Mouse (Mus musculus) liver, adult (tissue): Measurements from ENCODE around the gene Rabgap1.

Experiments used
- GATA4 ChIP-seq: IDR thresholded peaks from 2 replicates; pipeline ENCODE4 v1.6.1; 2014; ENCODE audit warnings: mild to moderate bottlenecking, low read length; ENCODE audit not compliant: insufficient replicate concordance

Rabgap1 gene

DNA sequence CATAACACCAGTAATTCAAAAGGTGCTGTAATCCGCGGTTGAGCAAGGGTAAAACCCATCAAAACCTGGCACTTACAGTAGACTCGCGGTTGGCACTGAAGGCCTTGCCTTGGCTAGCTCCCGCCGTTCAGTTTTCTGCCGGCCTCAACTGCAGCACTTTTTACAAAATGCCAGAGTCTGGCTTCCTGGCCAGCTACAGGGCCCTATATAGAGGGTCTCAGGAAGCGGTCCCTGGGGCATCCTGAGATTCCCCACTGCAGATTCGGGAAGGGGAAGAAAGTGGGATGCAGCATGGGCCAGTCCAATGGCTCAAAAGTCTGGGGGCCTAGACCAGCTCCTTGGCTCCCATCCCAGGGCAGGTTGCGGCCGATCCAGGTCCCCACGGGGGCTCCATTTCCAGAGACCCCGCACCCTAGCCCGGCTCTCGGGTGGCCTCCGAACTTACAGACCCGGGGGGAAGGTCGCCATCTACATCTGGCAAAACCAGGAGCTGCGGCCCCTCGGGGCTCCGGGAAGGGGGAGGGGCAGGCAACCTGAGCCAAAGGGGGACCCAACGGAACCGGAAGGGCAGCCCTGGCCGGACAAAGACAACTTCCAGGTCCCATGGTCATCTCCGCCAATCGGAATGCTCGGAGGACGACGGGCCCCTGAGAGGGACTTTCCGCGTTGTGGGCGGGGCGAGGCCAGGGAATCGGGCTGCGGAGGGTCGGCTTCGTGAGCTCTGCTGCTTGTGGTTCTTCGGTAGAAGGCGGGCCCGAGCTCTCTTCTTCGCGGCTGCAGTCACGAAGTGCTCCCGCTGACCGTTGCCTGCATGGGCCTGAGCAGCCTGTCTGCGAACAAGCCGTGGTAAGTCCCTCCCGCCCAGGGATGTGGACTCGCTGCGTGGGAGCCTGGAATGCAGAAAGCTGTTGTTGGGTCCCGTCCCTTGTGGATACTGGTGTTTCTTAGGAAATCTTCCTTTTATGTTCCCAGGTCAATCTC is at the start of gene Rabgap1, which contains the start of the genes Zbtb26 and Zbtb6:
TSS of gene Rabgap1 (plus strand) at position 669 of the 981 bp plus-strand sequence.
TSS of gene Zbtb26 (minus strand) at position 525 of the 981 bp plus-strand sequence.
TSS of gene Zbtb6 (minus strand) at position 561 of the 981 bp plus-strand sequence.
- TF ChIP-seq GATA4: peak; percentile 33; the same call in 1 of the 2 replicates

DNA sequence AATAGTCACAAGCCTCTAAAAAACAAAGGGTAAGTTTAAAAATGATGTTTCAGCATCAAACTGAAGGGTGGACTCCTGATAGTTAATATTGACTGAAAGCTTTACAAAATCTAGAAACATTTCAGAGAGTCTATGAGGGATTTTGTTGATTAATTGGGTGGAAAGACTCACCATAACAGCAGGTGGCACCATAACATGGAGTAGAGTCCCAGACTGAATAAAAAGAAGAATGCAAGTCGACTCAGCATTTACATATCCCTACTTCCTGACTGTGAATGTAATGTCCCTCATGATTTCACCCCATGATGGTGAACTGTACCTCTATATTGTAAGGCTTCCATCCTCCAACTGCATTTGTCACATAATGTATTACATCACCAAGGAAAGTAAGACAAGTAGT is 47.5 kb upstream of the Rabgap1 start:
- no peak for TF ChIP-seq GATA4

DNA sequence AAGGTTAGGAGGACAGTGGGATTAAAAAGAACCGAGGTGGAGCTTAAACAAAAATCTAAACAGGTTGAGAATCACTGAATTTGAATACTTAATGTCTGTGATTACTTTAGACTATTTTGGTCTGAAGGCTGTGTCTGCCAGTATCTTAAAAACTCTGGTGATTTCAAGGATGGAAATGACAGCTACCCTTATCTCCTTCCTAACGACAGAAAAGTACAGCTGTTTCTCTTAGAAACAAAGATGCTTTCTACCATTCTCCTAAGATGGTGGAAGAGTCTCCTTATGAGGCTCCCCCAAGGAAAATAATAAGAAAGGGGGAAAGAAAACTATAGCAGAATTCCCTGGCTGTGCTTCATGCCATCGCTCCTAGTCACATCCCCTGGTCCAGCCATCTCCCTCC is 21.2 kb upstream of the Rabgap1 start:
- TF ChIP-seq GATA4: no peak

DNA sequence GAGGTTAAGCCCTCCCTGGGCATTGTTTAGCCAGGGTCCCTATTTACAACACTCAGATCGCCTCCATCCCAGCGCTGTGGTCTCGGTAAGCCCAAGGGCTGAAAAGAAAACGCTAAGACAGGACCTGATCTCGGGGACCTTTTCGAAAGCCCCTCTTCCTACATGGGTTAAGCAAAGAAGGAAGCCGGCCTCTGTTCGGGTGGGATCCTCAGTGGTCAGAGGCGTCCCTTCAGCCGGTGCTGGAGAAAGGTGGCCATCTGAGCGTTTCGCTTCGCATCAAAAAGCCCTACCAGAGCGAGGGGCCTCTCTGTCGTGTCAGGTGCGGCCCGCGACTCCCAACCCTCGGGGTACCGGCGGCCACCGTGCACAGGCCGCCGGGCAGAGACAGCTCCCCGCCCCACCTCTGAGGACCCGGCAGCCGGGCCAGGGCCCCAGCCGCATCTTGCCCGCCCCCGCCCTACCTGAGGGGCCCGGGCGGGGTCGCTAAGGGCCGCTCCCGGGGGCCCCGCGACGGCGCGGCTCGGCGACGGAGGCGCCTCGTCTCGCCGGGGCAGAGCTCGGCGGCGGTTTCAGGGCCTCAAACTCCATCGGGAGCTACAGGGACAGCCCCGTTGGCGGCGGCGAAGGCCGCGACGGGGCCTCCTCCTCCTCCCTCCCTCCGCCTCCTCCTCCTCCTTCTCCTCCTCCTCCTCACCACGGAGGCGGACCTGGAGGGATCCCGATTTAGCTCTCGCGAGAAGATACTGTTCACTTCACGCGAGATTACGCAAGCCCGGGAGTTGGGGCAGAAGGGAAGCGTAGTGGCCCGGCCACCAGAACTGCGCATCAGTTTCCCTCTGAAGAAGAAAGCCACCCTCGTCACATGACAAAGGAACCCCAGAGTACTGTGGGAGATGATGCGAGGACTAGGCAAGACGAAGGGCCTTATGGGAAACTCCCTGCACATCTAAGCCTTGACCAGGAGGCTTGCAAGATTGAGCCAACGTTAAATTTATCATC is 20.5 kb upstream of the Rabgap1 start, which contains the start of gene Rc3h2:
TSS of gene Rc3h2 (minus strand) at position 598 of the 999 bp plus-strand sequence.
- no peak; the same call in 1 of the 2 replicates for TF ChIP-seq GATA4

DNA sequence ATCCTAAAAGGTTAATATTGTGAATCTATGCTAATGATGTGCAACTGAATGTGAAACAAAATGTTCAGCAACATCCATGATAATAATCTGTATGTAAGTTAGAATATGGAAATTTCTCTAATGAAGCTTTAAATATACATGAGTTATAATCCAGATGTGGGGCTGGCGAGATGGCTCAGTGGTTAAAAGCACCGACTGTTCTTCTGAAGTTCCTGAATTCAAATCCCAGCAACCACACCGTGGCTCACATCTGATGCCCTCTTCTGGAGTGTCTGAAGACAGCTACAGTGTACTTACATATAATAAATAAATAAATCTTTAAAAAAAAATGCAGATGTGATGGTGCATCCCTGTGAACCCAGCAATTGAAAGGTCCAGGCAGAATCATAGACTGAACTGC is 19.4 kb upstream of the Rabgap1 start:
- TF ChIP-seq GATA4: no peak

DNA sequence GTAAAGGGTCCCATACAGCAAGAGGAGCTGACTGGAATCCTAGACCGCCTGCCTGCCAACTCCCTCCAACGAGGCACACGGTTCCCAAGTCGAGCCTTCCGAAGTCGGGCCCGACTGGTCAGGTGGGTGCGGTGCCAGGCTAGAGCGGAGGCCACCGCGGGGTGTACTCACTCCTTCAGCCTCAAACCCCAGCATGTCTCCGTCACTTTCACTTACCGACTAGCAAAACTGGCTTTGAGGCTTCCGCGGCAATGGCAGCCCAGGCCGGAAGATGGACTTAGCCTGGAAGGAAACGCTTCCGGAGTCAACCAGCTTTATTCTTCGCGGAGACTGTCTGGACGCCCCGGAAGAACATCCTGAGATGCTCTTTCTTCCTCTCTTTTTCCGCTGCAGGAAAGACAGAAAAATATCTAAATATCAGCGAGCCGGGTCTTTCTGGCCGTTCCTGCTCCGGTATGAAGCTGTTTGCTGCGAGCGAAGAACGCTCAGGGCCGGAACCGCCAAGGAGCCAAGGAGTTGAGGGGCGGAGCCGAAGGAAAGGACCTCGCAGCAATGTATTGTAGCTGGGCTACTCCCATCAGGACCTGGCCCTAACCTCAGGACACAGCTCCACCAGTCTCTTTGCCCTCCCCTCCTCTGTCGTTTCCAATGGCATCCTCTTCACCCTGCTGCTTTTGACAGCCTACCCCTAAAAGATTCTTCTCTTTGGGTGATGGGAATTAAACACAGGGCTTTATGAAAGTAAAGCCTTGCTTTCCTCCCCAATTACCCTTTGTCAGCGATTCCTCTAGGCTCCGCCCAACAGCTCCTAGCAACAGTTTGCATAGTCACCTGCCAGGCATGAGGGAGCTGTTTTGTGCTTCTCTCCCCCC is 12.2 kb upstream of the Rabgap1 start:
- TF ChIP-seq GATA4: no peak

DNA sequence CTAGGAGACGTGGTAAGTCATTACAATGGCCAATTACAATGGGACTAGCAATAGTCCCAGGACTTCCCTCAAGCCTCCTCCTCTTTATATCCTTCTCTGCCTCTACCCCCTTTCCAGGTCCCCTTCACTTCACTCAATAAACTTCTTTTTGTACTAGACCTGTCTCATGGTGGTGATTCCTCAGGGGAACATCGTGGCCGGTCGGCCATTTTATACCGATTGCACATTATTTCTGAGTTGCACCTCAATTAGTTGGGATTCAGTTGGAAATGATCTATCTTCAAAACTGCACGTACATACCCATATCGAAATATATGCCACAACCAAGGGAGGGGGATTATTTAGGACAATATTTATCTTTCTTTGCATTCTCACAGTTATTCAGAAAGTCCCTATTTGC is 11.5 kb upstream of the Rabgap1 start:
- TF ChIP-seq GATA4: no peak

DNA sequence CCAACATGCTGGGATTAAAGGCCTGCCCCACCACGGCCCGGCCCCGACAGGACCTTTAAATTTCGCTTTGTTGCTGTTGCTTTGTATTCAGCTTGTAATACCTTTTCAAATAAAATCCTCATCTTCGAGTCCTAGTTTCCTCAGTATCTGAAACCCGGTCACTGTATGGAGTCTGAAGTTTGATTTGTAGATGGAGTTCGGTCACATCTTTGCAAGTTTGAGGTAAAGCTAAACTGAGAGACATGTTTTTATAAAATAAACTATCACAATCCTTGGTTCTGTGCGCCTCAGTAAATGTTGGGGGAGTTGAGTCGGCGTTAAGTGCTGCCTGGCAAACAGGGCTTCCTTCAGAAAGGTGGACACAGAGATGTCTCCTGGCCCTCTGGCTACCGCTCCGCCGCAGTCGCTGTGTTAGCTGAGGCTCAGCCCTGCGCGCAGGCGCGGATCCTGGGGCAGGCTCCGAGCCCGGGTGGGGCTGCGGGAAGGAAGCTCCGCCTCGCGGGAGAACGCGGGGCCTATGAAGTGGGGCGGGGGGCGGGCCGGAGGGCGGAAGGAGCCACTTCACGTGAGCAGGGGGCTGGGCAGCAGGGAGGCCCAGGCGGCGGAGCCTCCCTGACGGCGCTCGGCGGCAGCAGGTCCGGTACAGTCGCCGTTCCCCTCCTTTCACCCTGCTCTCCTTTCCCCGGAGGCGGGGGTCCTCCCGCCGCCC is 8.7 kb downstream of the Rabgap1 start:
- no peak for TF ChIP-seq GATA4

DNA sequence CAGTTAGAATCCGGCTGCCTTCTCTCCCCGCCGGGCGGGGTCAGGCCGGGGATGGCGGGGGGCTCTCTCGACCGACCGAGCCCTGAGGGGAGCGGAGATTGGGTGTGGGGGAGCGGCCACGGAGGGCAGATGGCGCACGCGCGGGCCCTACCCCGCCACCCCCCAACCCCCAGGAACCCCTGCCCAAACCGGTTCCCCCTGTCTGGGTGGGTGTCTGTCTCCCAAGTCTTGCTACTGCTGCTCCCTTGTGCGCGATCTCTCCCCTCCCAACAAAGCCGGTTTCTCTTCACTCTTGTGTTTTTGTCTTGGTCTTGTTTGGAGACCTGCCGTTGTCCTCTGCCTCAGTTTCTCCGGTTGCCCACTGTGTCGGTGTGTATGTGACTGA is 9.3 kb downstream of the Rabgap1 start:
- TF ChIP-seq GATA4: no peak

DNA sequence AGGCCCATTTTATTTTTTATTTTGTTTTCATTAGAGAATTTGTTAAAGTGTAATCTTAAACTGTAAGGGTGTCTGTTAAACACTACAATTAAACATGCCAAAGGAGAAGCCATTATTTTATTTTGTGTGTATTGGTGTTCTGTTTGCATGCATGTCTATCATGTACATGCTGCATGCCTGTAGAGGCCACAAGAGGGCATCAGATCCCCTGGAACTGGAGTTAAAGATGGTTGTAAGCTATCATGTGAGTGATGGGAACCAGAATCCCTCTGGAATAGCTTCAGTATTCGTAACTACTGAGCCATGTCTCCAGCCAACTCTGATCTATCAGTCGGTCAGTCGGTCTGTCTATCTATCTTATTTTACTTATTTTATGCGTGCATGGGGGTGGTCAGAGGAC is 17.6 kb downstream of the Rabgap1 start:
- TF ChIP-seq GATA4: no peak

DNA sequence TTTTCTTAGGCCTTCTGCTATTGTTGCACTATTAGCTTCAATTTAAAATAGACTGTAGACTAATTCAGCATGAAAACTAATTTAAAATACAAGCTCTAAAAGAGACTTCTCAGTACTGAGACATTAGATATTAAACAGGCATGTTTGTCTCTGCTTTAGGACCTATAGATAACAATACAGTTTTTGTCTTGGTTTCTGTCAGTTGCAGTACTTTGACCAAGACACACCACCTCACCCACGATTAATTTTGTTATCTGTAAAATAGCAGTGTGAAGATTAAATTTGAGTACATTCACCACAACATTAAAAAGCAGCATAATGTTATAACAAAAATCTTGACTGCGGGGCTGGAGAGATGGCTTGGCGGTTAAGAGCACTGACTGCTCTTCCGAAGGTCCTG is 23.2 kb downstream of the Rabgap1 start:
- TF ChIP-seq GATA4: no peak

DNA sequence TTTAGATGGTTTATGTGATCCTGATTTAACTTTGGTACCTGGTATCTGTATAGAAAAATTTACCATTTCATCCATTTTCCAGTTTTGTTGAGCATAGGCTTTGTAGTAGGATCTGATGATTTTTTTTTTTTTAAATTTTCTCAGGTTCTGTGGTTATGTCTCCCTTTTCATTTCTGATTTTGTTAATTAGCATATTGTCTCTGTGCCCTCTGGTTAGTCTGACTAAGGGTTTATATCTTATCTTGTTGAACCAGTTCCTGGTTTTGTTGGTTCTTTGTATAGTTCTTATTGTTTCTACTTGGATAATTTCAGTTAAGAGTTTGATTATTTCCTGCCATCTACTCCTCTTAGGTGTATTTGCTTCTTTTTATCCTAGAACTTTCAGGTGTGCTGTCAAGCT is 36.5 kb downstream of the Rabgap1 start:
- no peak for TF ChIP-seq GATA4

DNA sequence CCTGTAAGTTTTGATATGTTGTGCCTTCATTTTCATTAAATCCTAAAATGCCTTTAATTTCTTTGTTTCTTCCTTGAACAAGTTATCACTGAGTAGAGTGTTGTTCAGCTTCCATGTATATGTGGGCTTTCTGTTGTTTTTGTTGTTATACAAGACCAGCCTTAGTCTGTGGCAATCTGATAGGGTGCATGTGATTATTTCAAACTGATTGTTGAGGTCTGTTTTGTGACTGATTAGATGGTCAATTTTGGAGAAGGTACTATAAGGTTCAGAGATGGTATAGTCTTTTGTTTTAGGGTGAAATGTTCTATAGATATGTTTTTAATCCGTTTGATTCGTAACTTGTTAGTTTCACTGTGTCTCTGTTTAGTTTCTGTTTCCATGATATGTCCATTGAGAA is 37.0 kb downstream of the Rabgap1 start:
- TF ChIP-seq GATA4: no peak

DNA sequence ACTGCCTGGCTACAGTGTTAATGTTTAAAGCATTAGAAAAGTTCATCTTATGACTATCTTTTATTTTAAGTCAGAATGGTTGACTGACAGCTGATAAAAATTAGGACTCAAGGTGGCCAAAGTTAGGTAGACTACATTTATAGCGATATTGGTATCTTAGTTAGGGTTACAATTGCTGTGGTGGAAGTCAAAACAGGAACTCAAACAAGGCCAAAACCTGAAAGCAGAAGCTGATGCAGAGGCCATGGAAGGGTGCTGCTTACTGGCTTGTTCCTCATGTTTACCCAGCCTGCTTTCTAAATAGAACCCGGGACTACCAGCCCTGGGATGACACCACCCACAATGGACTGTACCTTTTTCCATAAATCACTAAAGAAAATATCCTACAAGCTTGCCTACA is 41.1 kb downstream of the Rabgap1 start:
- no peak for TF ChIP-seq GATA4
